Mouse (Mus musculus) brain, embryonic 14.5 days (tissue): ENCODE measurements around the gene Dusp9.

ENCODE experiments used
- CTCF ChIP-seq: fragments of 200-500 bp; IDR thresholded peaks from 2 replicates; pipeline ENCODE4 v1.5.1; 2012; ENCODE audit warnings: inconsistent platforms, mild to moderate bottlenecking, moderate library complexity, borderline replicate concordance; ENCODE audit not compliant: insufficient read depth, insufficient read length; ENCODE audit errors: extremely low read depth
- POLR2A ChIP-seq: fragments of 200-500 bp; IDR thresholded peaks from 2 replicates; pipeline ENCODE4 v1.6.1; 2012; ENCODE audit warnings: mild to moderate bottlenecking, inconsistent platforms, borderline replicate concordance; ENCODE audit not compliant: poor library complexity, insufficient read depth, insufficient read length, severe bottlenecking; ENCODE audit errors: extremely low read depth

GRCm38 (mm10) chrX:73645121-73645520, 5.9 kb downstream of the Dusp9 start:
- no peak for TF ChIP-seq CTCF
- TF ChIP-seq POLR2A: no peak
